ENCODE assay signal across 10 mouse cellular contexts in the genomic region with DNA sequence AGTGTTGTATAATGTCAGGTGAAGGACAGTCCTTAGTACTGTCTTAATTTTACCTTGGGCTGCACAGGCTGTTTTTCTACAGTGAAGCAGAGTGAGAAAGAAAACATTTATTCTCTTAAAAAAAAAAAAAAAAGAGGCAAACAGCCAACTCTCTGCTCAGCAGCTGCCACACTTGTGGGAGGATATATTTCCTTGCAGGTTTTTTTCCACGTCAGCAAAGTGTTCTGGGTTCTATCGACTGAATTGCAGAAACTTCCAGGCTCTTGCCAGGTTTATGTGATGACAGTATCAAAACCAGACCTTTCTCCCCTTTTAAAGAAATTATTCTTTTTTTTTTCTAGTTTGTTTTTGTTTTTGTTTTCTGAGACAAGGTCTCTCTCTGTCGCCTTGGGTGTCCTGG. TPM values are rescaled to one million over a fixed set of nuclear protein-coding genes. Genes with fewer than 3 reads are reported as not detected.
DNase-seq lines count a peak whose midpoint lies in the region; ATAC-seq lines count a peak whose summit lies in the region.
"Had no signal": no experiment of that assay in that cellular context is flagged by ENCODE, and none has a peak within 500 bp of the region (broad histone marks: within the 10 kb centered on the region; RNA-seq: fewer than 3 reads in every experiment).

No protein-coding gene starts in this region.

- H3K9me3 ChIP-seq in heart, embryonic 14.5 days (ENCODE audit: control insufficient read depth, low read length): no peaks in the 10 kb centered on the region
- no peaks in the 10 kb centered on the region for H3K9me3 ChIP-seq in hindbrain, embryonic 12.5 days (replicated peaks)

- H3K4me3 ChIP-seq in heart, embryonic 14.5 days (ENCODE audit: control insufficient read depth in 1 of 2, insufficient read depth in 1 of 2, low read depth in 1 of 2, low read length in 2 of 2): peak overlapping the region in 1 of 2 experiments; percentile 66; a peak in 1 of 4 replicates
- H3K4me3 ChIP-seq in hindbrain, embryonic 12.5 days: no peak overlapping the region
- H3K4me3 ChIP-seq in macrophage (ENCODE audit: inconsistent target): peak overlapping the region; percentile 99

- H3K36me3 ChIP-seq in heart, embryonic 14.5 days (ENCODE audit: control insufficient read depth, insufficient read depth, low read length): peaks cover 10% of the 10 kb centered on the region
- peaks cover 3% of the 10 kb centered on the region for H3K36me3 ChIP-seq in hindbrain, embryonic 12.5 days
- 0 out of 2 replicates have a peak, but pooled peaks cover 2% of the 10 kb centered on the region for H3K36me3 ChIP-seq in macrophage (ENCODE audit: inconsistent target)

- no peak for ATAC-seq in heart, embryonic 14.5 days (ENCODE audit: insufficient number of reproducible peaks, insufficient read depth, low FRiP score, low read depth)
- no peak for ATAC-seq in hindbrain, embryonic 12.5 days (ENCODE audit: low FRiP score)

- no peak for DNase-seq in heart, postnatal 4 days
- DNase-seq in MN1 (ENCODE audit: low spot score): peak; percentile 55
- no peak for DNase-seq in left cerebral cortex, adult 9 months (ENCODE audit: low spot score in 2 of 2)
- DNase-seq in ovary, adult 18-20 months (ENCODE audit: low spot score): no peak
- no peak for DNase-seq in gastrocnemius, postnatal 25 days
- DNase-seq: heart, postnatal 10 days; thymus, postnatal 14 days had no signal

- H3K4me1 ChIP-seq in heart, embryonic 14.5 days (ENCODE audit: control insufficient read depth in 2 of 2, insufficient read depth in 2 of 2, low read length in 2 of 2): peaks cover 2 to 3% of the 10 kb centered on the region in 2 experiments; a peak in 2 of 4 replicates
- H3K4me1 ChIP-seq in hindbrain, embryonic 12.5 days: peaks cover 7% of the 10 kb centered on the region

- H3K4me2 ChIP-seq in heart, embryonic 14.5 days (ENCODE audit: low read length): peak overlapping the region; percentile 72
- peak overlapping the region; percentile 88; the same call in 1 of the 2 replicates for H3K4me2 ChIP-seq in hindbrain, embryonic 12.5 days (replicated peaks)

- 41% methylated on average over 3 of the region's 3 CpGs for WGBS in heart, embryonic 14.5 days
- 63% methylated on average over 3 of the region's 3 CpGs for WGBS in hindbrain, embryonic 12.5 days
- WGBS in macrophage (ENCODE audit: missing documents): 37% methylated on average over 3 of the region's 3 CpGs

- H3K27me3 ChIP-seq in heart, embryonic 14.5 days (ENCODE audit: control insufficient read depth, insufficient read depth, low read length): no peaks in the 10 kb centered on the region
- no peaks in the 10 kb centered on the region for H3K27me3 ChIP-seq in hindbrain, embryonic 12.5 days

- 0 out of 2 replicates have a peak, but pooled peaks cover 8% of the 10 kb centered on the region for H3K79me2 ChIP-seq in macrophage (ENCODE audit: inconsistent target)

- H3K27ac ChIP-seq in heart, embryonic 14.5 days (replicated peaks in 1 of 2; ENCODE audit: control insufficient read depth in 1 of 2, insufficient read depth in 1 of 2, low read depth in 2 of 2, low read length in 2 of 2): no peak overlapping the region
- H3K27ac ChIP-seq in hindbrain, embryonic 12.5 days: no peak overlapping the region
- peak overlapping the region; percentile 61 for H3K27ac ChIP-seq in macrophage

- H3K9ac ChIP-seq in heart, embryonic 14.5 days (ENCODE audit: low read length): no peak overlapping the region
- no peak overlapping the region; the same call in 1 of the 2 replicates for H3K9ac ChIP-seq in hindbrain, embryonic 12.5 days

RNA-seq across cellular contexts. Expression of a gene that starts 0.9 kb away (rescaled TPM):
- polyA plus RNA-seq in heart, embryonic 14.5 days (2014; fragmentation: Nextera tagmentation; extraction: Ambion mirVana): 13.9 and 15.3 TPM in 2 replicates
- total RNA-seq in heart, postnatal 4 days (2021): 10 to 100 TPM; 22.5 to 23.6 TPM
- polyA plus RNA-seq in hindbrain, embryonic 12.5 days (2016; fragmentation: Nextera tagmentation; extraction: Ambion mirVana): 22.2 and 23.0 TPM in 2 replicates
- total RNA-seq in macrophage (2018; cell fraction: chromatin; rRNA removed): 10 to 100 TPM in 23 of 26 experiments, 1 to 10 TPM in 3; 6.0 to 44.6 (median 20.9) TPM
- 10 to 100 TPM in 7 of 26 experiments, 1 to 10 TPM in 19; 5.8 to 12.4 (median 9.2) TPM for total RNA-seq in macrophage (2018; cell fraction: cytosol; rRNA removed)
- total RNA-seq in macrophage (2018; cell fraction: nucleus; rRNA removed): 10 to 100 TPM in 18 of 26 experiments, 1 to 10 TPM in 8; 6.2 to 27.7 (median 13.4) TPM
- polyA plus RNA-seq in macrophage (2018): 5.7 to 15.0 TPM (median 5.9 TPM) in 3 replicates
- 10 to 100 TPM in 1 of 2 experiments, 1 to 10 TPM in 1; 9.1 to 12.6 TPM for total RNA-seq in gastrocnemius, postnatal 25 days (2021)
